Mouse (Mus musculus) kidney, adult 18-20 months (tissue): ENCODE measurements around the gene Spns2.

ENCODE experiments used
- DNase-seq: peaks from one replicate; pipeline ENCODE4 v3.0.0; 2021

The Spns2 gene

GRCm38 (mm10) chr11:72408451-72409170 lies 81.1 kb downstream of the Spns2 start:
- no peak for DNase-seq

DNA sequence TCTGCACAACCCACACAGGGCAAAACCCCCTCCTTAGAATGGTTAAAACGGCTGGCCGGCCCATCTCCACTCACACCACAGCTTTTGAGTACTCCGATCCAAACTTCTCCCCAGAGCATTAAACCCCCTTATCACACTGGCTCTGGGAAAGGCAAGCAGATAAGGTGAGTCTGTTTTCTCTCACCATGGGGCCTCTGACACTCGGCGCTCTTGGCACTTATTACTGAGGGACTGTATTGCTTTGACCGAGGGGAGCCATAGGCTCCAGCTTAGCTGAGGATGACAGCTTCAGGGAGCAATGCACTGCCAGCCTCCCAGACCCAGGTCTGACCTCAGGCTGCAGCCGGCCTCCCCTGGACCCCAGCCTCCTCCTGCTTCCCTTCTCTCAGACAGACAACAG lies 82.1 kb downstream of the Spns2 start:
- no peak for DNase-seq

DNA sequence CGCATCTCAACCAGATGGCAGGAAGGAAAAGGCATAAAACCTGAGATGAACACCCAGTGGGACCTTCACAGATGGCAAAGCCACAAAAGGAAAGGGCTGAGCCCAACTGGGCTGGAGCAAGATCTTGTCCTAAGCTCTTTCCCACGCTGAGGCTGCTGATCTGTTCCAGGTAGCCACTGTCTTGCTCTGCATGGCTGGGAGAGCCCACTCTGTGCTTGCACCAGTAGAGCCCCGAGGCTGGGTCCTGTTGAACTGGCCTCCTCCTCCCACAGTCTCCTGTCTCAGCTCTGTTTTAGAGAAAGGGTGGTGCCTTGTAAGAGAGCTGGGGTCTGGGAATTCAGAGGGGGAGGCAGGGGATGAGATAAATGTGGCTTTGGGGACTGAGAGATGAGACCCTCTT lies 82.6 kb downstream of the Spns2 start:
- no peak for DNase-seq

GRCm38 (mm10) chr11:72406079-72406675 lies 83.5 kb downstream of the Spns2 start:
- DNase-seq = no peak

- no peak for DNase-seq
Measured at GRCm38 (mm10) chr11:72405532-72405931, 84.2 kb downstream of the Spns2 start.

- no peak for DNase-seq
Measured at GRCm38 (mm10) chr11:72402969-72403368, 86.7 kb downstream of the Spns2 start.

- peak; percentile 68 for DNase-seq
Measured at GRCm38 (mm10) chr11:72402017-72402416, 87.7 kb downstream of the Spns2 start.
